Mouse (Mus musculus) ES-E14 (cell line): Measurements from ENCODE around the gene Tle4. TPM values are rescaled to one million over a fixed set of nuclear protein-coding genes. Genes with fewer than 3 reads are reported as not detected.

Experiments used
- DNase-seq: peaks from one replicate; pipeline ENCODE4 v3.0.0-alpha.2; 2013; ENCODE audit warnings: low read depth, low spot score
- H3K27ac ChIP-seq: 2 replicates; pipeline ENCODE4 v1.5.1; 2012; ENCODE audit warnings: low read depth, mild to moderate bottlenecking, low read length, moderate library complexity, mixed read lengths; ENCODE audit not compliant: poor library complexity, insufficient read depth, severe bottlenecking
- H3K36me3 ChIP-seq: 2 replicates; pipeline ENCODE4 v1.6.1; 2012; ENCODE audit warnings: mild to moderate bottlenecking, low read length, moderate library complexity, mixed read lengths; ENCODE audit not compliant: control insufficient read depth, poor library complexity, insufficient read depth, severe bottlenecking
- H3K4me1 ChIP-seq, 2 experiments: fragments of 150-350 bp in 1 of 2; sonication (generic) in 1 of 2; 2 replicates each; pipeline ENCODE4 v1.6.1; 2012; ENCODE audit warnings: low read length in 2 of 2, mild to moderate bottlenecking in 1 of 2, mixed read lengths in 1 of 2; ENCODE audit not compliant: control insufficient read depth in 2 of 2, insufficient read depth in 2 of 2, poor library complexity in 1 of 2
- H3K4me3 ChIP-seq, 2 experiments: fragments of 150-350 bp in 1 of 2; sonication (generic) in 1 of 2; 2 replicates each; pipeline ENCODE4 v1.5.1; 2012; ENCODE audit warnings: low read length in 2 of 2, low read depth in 1 of 2, mild to moderate bottlenecking in 1 of 2, mixed read lengths in 1 of 2; ENCODE audit not compliant: insufficient read depth in 1 of 2, poor library complexity in 1 of 2, severe bottlenecking in 1 of 2
- H3K9ac ChIP-seq: 2 replicates; pipeline ENCODE4 v1.6.1; 2012; ENCODE audit warnings: low read depth, mild to moderate bottlenecking, low read length, mixed read lengths; ENCODE audit not compliant: poor library complexity, insufficient read depth, severe bottlenecking
- H3K9me3 ChIP-seq: fragments of 150-350 bp; sonication (generic); 2 replicates; pipeline ENCODE4 v1.6.1; 2012; ENCODE audit warnings: low read depth, mild to moderate bottlenecking, low read length; ENCODE audit not compliant: control insufficient read depth, insufficient read depth
- CHD2 ChIP-seq: IDR thresholded peaks from 2 replicates; pipeline ENCODE4 v1.6.1; 2014; ENCODE audit warnings: mild to moderate bottlenecking, low read depth, low read length, inconsistent platforms
- HCFC1 ChIP-seq: IDR thresholded peaks from 2 replicates; pipeline ENCODE4 v1.6.1; 2012; ENCODE audit warnings: low read length, inconsistent platforms, borderline replicate concordance; ENCODE audit not compliant: insufficient read depth
- MAFK ChIP-seq: IDR thresholded peaks from 2 replicates; pipeline ENCODE4 v1.6.1; 2014; ENCODE audit warnings: mild to moderate bottlenecking, low read depth, low read length, inconsistent platforms; ENCODE audit not compliant: insufficient read depth
- ZC3H11A ChIP-seq: IDR thresholded peaks from 2 replicates; pipeline ENCODE4 v1.6.1; 2012; ENCODE audit warnings: low read depth, mild to moderate bottlenecking, inconsistent platforms, low read length, borderline replicate concordance
- ZNF384 ChIP-seq: IDR thresholded peaks from 2 replicates; pipeline ENCODE4 v1.6.1; 2012; ENCODE audit warnings: low read depth, low read length, inconsistent platforms
- in situ Hi-C, 2 experiments: fragments of 600-800 bp; cut with MboI; formaldehyde crosslinking; loops; one replicate each; pipeline ENCODE4 v1.15.1; 2025; ENCODE audit warnings: low sequenced_read_pairs in 2 of 2, inconsistent platforms in 1 of 2; ENCODE audit not compliant: unreplicated experiment in 2 of 2
- total RNA-seq: library from RNA; depleted of rRNA; stranded (reverse); fragments of 300-350 nt; gene quantifications from 2 replicates; pipeline ENCODE4 v1.2.3, GENCODE M21; 2012

Gene Tle4
- total RNA-seq, 1 experiment, result 45.7 TPM

GRCm38 (mm10) chr19:14610542-14611317 lies 12.9 kb upstream of the Tle4 start:
- H3K27ac ChIP-seq, result no peak overlapping the region
- TF ChIP-seq HCFC1, result no peak
- no peak for TF ChIP-seq ZNF384
- no peak for TF ChIP-seq ZC3H11A

GRCm38 (mm10) chr19:14600841-14601240 lies 3.0 kb upstream of the Tle4 start:
- no peak for TF ChIP-seq ZNF384
- no peak for TF ChIP-seq MAFK
- no peak for TF ChIP-seq ZC3H11A
- no peak for TF ChIP-seq CHD2
- no peak for TF ChIP-seq HCFC1

More at GRCm38 (mm10) chr19:14610542-14611317, 12.9 kb upstream of the Tle4 start:
- Histone ChIP-seq H3K9me3 (no peaks in the 10 kb centered on the region), H3K36me3 (no peaks in the 10 kb centered on the region), H3K4me1 (peaks cover 0 to 4% of the 10 kb centered on the region in 2 experiments; a peak in 1 of 4 replicates), H3K4me3 (no peak overlapping the region), H3K9ac (no peak overlapping the region)
- no peak for DNase-seq
- in situ Hi-C loops, result no loop called here

DNA sequence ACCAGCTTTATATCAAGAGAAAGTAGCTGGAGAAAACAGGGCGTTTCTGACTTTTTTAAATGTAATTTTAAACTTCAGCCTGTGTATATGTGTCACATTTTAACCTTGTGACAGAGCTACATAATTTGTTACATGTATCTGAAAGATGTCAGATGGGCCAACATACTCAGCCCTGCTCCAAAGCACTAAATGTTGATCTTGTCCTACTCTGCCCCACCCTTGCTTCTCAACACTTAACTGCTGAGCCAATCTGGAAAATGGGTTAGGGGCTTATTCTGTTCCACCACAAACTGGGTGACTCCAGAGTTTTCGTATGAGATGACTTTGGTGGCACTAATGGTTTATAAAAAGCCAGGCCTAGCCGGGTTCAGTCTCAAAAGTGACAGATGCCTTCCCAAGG lies 2.5 kb upstream of the Tle4 start:
- in situ Hi-C loops, result no loop called here
- Histone ChIP-seq H3K27ac (no peak overlapping the region), H3K36me3 (peaks cover 2% of the 10 kb centered on the region), H3K4me3 (no peak overlapping the region), H3K9ac (no peak overlapping the region), H3K4me1 (peaks cover 2 to 4% of the 10 kb centered on the region in 2 experiments; a peak in 2 of 4 replicates), H3K9me3 (no peaks in the 10 kb centered on the region)
- DNase-seq, result no peak
- TF ChIP-seq CHD2 (no peak), ZNF384 (no peak), ZC3H11A (no peak), HCFC1 (no peak), MAFK (no peak)

More at GRCm38 (mm10) chr19:14600841-14601240, 3.0 kb upstream of the Tle4 start:
- no peak overlapping the region for H3K4me3 ChIP-seq
- no peaks in the 10 kb centered on the region for H3K36me3 ChIP-seq
- H3K4me1 ChIP-seq, result peaks cover 2 to 4% of the 10 kb centered on the region in 2 experiments; a peak in 2 of 4 replicates
- no peak overlapping the region for H3K9ac ChIP-seq
- no peak overlapping the region for H3K27ac ChIP-seq
- no peaks in the 10 kb centered on the region for H3K9me3 ChIP-seq
- DNase-seq, result no peak
- in situ Hi-C loops, result no loop called here

DNA sequence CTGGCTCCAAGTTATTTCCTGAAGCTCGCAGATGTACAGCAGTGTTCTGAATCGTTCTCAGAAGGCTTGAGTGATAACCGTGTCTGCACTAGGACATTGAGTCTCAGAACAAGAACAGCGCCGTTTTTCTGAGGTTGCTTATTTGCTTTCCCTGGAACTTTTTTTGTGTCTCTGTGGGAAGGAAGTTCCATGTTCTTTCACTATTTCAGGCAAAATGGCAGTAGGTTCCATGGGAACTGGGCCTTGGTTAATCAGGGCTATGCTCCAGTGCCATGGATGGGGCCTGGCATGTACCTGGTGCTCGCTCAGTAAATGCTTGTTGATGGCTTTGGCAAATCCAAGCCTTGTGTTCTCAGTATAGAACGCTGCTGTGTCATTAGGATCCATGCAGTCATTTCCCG lies 2.0 kb upstream of the Tle4 start:
- peaks cover 3% of the 10 kb centered on the region for H3K36me3 ChIP-seq
- peaks cover 3% of the 10 kb centered on the region in 2 experiments; a peak in 2 of 4 replicates for H3K4me1 ChIP-seq
- H3K27ac ChIP-seq, result no peak overlapping the region
- H3K9ac ChIP-seq, result peak overlapping the region; percentile 10; the same call in 1 of the 2 replicates
- peak overlapping the region in 1 of 2 experiments; percentile 99; a peak in 1 of 4 replicates for H3K4me3 ChIP-seq
- no peaks in the 10 kb centered on the region for H3K9me3 ChIP-seq
- TF ChIP-seq ZNF384 (no peak), HCFC1 (no peak), ZC3H11A (no peak), CHD2 (no peak), MAFK (no peak)
- no peak for DNase-seq
- in situ Hi-C loops, result no loop called here
